Mouse (Mus musculus) layer of hippocampus, postnatal 10 days (tissue): ENCODE data around the gene Gm13290. TPM values are rescaled to one million over a fixed set of nuclear protein-coding genes. Genes with fewer than 3 reads are reported as not detected.
"Not testable (repeated sequence)": the region's sequence is repeated elsewhere in the genome, so short reads cannot be mapped to it uniquely, and the experiment has no call there.

ENCODE experiments used
- DNase-seq, 2 experiments: peaks; one replicate each; pipeline ENCODE4 v3.0.0; 2021; ENCODE audit warnings: low spot score in 2 of 2
- total RNA-seq, 2 experiments: library from RNA; stranded (reverse); gene quantifications; 2 replicates each; pipeline ENCODE4 v1.2.3; 2021

Gm13290 gene
- total RNA-seq, 2 experiments from 2014 or later, result not detected

- DNase-seq, result peak in 1 of 2 experiments; percentile 17
Measured at GRCm38 (mm10) chr4:88780320-88780719, 6.7 kb downstream of the Gm13290 start.

GRCm38 (mm10) chr4:88781831-88782230 is 8.2 kb downstream of the Gm13290 start, which contains the start of gene Ifnz:
TSS of gene Ifnz (plus strand) at chr4:88782131.
- not testable (repeated sequence) for DNase-seq

GRCm38 (mm10) chr4:88782335-88782734 is 8.7 kb downstream of the Gm13290 start:
- not testable (repeated sequence) for DNase-seq

GRCm38 (mm10) chr4:88785409-88785808 is 11.8 kb downstream of the Gm13290 start, which contains the start of gene Gm13276:
TSS of gene Gm13276 (plus strand) at chr4:88785709.
- DNase-seq, result not testable (repeated sequence)

GRCm38 (mm10) chr4:88788402-88788801 is 14.8 kb downstream of the Gm13290 start, which contains the start of gene Gm13277:
TSS of gene Gm13277 (plus strand) at chr4:88788632.
- peak; percentile 48 to 68 for DNase-seq

- not testable (repeated sequence) for DNase-seq
Measured at GRCm38 (mm10) chr4:88791250-88791649, 17.6 kb downstream of the Gm13290 start, which contains the start of gene Gm13278. TSS of gene Gm13278 (plus strand) at chr4:88791550.

GRCm38 (mm10) chr4:88793936-88794675 is 20.5 kb downstream of the Gm13290 start, which contains the start of gene Gm13275:
TSS of gene Gm13275 (plus strand) at chr4:88794487.
- peak; percentile 74 to 80 for DNase-seq

GRCm38 (mm10) chr4:88797097-88797496 is 23.5 kb downstream of the Gm13290 start, which contains the start of gene Gm13279:
TSS of gene Gm13279 (plus strand) at chr4:88797397.
- not testable (repeated sequence) for DNase-seq

GRCm38 (mm10) chr4:88799365-88799764 is 25.7 kb downstream of the Gm13290 start, which contains the start of gene Gm13285:
TSS of gene Gm13285 (plus strand) at chr4:88799665.
- not testable (repeated sequence) for DNase-seq

GRCm38 (mm10) chr4:88802954-88803353 is 29.3 kb downstream of the Gm13290 start, which contains the start of gene Gm13287:
TSS of gene Gm13287 (plus strand) at chr4:88803254.
- DNase-seq, result not testable (repeated sequence)

GRCm38 (mm10) chr4:88805231-88805630 is 31.6 kb downstream of the Gm13290 start, which contains the start of gene Gm13288:
TSS of gene Gm13288 (plus strand) at chr4:88805531.
- not testable (repeated sequence) for DNase-seq

GRCm38 (mm10) chr4:88805761-88806160 is 32.1 kb downstream of the Gm13290 start:
- DNase-seq, result peak; percentile 4 to 14

GRCm38 (mm10) chr4:88815928-88816327 is 42.3 kb downstream of the Gm13290 start, which contains the start of gene Ifna7:
TSS of gene Ifna7 (plus strand) at chr4:88816228.
- no peak for DNase-seq

- no peak for DNase-seq
Measured at GRCm38 (mm10) chr4:88819659-88820058, 46.0 kb downstream of the Gm13290 start, which contains the start of gene Ifna11. TSS of gene Ifna11 (plus strand) at chr4:88819959.

- peak; percentile 5 to 26 for DNase-seq
Measured at GRCm38 (mm10) chr4:88822995-88823394, 49.4 kb downstream of the Gm13290 start.

Other genes starting within 250 kb of the Gm13290 start
- gene Ifna15, start 215.6 kb upstream of the Gm13290 start, total RNA-seq, result not detected
- gene Ifna14, start 202.0 kb upstream of the Gm13290 start, total RNA-seq, result not detected
- gene Ifna9, start 181.4 kb upstream of the Gm13290 start, total RNA-seq, result not detected
- gene Ifna12, start 170.5 kb upstream of the Gm13290 start, total RNA-seq, result not detected
- not detected for gene C87499, start 139.4 kb upstream of the Gm13290 start, total RNA-seq
- not detected for gene Ifna13, start 129.4 kb upstream of the Gm13290 start, total RNA-seq
- gene Ifna16, start 96.9 kb upstream of the Gm13290 start, total RNA-seq, result not detected
- gene Ifna2, start 89.9 kb upstream of the Gm13290 start, total RNA-seq, result not detected
- not detected for gene Ifnab, start 82.5 kb upstream of the Gm13290 start, total RNA-seq
- gene Gm26566, start 52.0 kb upstream of the Gm13290 start, total RNA-seq, result 1 to 10 TPM; 1.2 to 1.3 TPM
- gene Klhl9, start 51.4 kb upstream of the Gm13290 start, total RNA-seq, result 100 to 1,000 TPM; 102 to 104 TPM
- not detected for gene Gm13271, start 19.0 kb upstream of the Gm13290 start, total RNA-seq
- gene Gm13283, start 13.7 kb upstream of the Gm13290 start, total RNA-seq, result not detected
- gene Gm13289, start 3.1 kb downstream of the Gm13290 start, total RNA-seq, result not detected
- not detected for gene Gm13272, start 6.0 kb downstream of the Gm13290 start, total RNA-seq
- not detected for gene Ifnz, start 8.3 kb downstream of the Gm13290 start, total RNA-seq
- gene Gm13276, start 11.9 kb downstream of the Gm13290 start, total RNA-seq, result not detected
- gene Gm13277, start 14.8 kb downstream of the Gm13290 start, total RNA-seq, result not detected
- not detected for gene Gm13278, start 17.7 kb downstream of the Gm13290 start, total RNA-seq
- gene Gm13275, start 20.7 kb downstream of the Gm13290 start, total RNA-seq, result not detected
- gene Gm13279, start 23.6 kb downstream of the Gm13290 start, total RNA-seq, result not detected
- not detected for gene Gm13285, start 25.8 kb downstream of the Gm13290 start, total RNA-seq
- not detected for gene Gm13287, start 29.4 kb downstream of the Gm13290 start, total RNA-seq
- not detected for gene Gm13288, start 31.7 kb downstream of the Gm13290 start, total RNA-seq
- not detected for gene Ifna7, start 42.4 kb downstream of the Gm13290 start, total RNA-seq
- not detected for gene Ifna11, start 46.1 kb downstream of the Gm13290 start, total RNA-seq
- gene Ifna6, start 53.6 kb downstream of the Gm13290 start, total RNA-seq, result not detected
- not detected for gene Ifna5, start 61.7 kb downstream of the Gm13290 start, total RNA-seq
- gene Ifna4, start 68.0 kb downstream of the Gm13290 start, total RNA-seq, result not detected
- not detected for gene Ifna1, start 76.3 kb downstream of the Gm13290 start, total RNA-seq
- not detected for gene Ifne, start 106.4 kb downstream of the Gm13290 start, total RNA-seq